Mouse (Mus musculus): ENCODE results near the gene Cnn3.

Cnn3 gene

GRCm38 (mm10) chr3:121492026-121492425 lies 65.7 kb downstream of the Cnn3 start:
- DNase-seq (ENCODE audit: low spot score), result no peak

- DNase-seq (ENCODE audit: low spot score), result no peak
Measured at GRCm38 (mm10) chr3:121493997-121494421, 67.7 kb downstream of the Cnn3 start.

- DNase-seq (ENCODE audit: low spot score), result peak; percentile 85
Measured at GRCm38 (mm10) chr3:121500225-121500624, 73.9 kb downstream of the Cnn3 start.

GRCm38 (mm10) chr3:121500734-121501133 lies 74.4 kb downstream of the Cnn3 start:
- DNase-seq (ENCODE audit: low spot score), result no peak

GRCm38 (mm10) chr3:121504927-121505487 lies 78.7 kb downstream of the Cnn3 start:
- DNase-seq (ENCODE audit: low spot score), result no peak

- no peak for DNase-seq (ENCODE audit: low spot score)
Measured at GRCm38 (mm10) chr3:121506175-121506574, 79.9 kb downstream of the Cnn3 start.

- DNase-seq (ENCODE audit: low spot score), result no peak
Measured at GRCm38 (mm10) chr3:121506756-121507155, 80.5 kb downstream of the Cnn3 start.

GRCm38 (mm10) chr3:121507678-121508077 lies 81.4 kb downstream of the Cnn3 start:
- no peak for DNase-seq (ENCODE audit: low spot score)
